Mouse (Mus musculus) CD4-positive, CD25-positive, alpha-beta regulatory T cell, adult 9 weeks (primary cell): ENCODE results near the gene 1700023F06Rik. TPM values are rescaled to one million over a fixed set of nuclear protein-coding genes. Genes with fewer than 3 reads are reported as not detected.

Source experiments
- polyA plus RNA-seq: library from polyadenylated mRNA; unstranded; fragments of 100-300 nt; shearing (Covaris generic); gene quantifications from one replicate; pipeline ENCODE4 v1.2.1, GENCODE M21; 2017

Gene 1700023F06Rik
- polyA plus RNA-seq, result not detected

GRCm38 (mm10) chr11:103208458-103208857, at the start of gene 1700023F06Rik:
Gene 1700023F06Rik (minus strand): TSS chr11:103208558.

GRCm38 (mm10) chr11:103217790-103218516, 9.6 kb upstream of the 1700023F06Rik start, which contains the start of gene Spata32:
Gene Spata32 (minus strand): TSS chr11:103218432.

DNA sequence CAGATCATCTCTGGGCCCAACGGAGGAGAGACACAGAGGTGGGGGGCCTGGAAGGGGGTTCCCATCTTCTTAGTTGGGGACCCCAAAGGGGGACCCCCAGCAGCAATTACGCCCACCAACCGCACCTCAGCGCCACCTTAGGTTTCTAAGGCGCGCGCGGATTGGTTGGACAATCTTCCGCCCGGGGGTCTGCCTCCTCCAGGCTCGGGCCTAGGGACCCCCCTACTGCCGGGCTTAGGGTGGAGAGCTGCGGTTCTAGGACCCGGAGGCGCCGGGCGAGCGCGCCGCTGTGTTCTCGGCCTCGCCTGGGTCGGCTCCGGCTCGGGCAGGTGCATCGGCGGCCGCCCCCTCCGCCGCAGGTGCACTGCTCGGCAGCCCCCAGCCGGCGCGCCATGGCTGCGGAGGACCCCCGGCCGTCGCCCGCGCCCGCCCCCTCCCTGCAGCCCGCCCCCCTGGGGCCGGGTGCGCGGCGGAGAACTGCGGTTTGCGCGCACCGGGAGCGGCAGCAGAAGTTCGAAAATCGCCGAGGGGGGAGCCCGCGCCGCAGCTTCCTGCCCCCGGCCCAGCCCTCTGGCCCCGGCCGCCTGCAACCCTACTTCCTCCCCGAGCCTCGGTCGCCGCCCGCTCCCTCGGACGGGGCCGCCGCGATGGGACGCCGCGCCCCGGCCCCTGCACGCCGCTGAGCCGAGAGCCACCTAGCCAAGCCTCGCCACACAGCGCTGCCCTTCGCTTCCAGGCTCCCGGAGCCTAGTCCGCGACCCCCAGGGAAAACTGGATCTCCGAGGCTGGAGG, 37.7 kb downstream of the 1700023F06Rik start, which contains the start of gene Fmnl1:
Fmnl1 (plus strand) TSS at position 614 of the 792 bp plus-strand sequence.

Other genes starting within 250 kb of the 1700023F06Rik start
- 81.7 TPM for gene Nmt1, start 180.4 kb downstream of the 1700023F06Rik start, polyA plus RNA-seq
- 34.8 TPM for gene Dcakd, start 180.2 kb downstream of the 1700023F06Rik start, polyA plus RNA-seq
- not detected for gene Plcd3, start 106.9 kb downstream of the 1700023F06Rik start, polyA plus RNA-seq
- gene Acbd4, start 106.9 kb downstream of the 1700023F06Rik start, polyA plus RNA-seq, result 57.4 TPM
- gene Hexim1, start 92.3 kb downstream of the 1700023F06Rik start, polyA plus RNA-seq, result 4.0 TPM
- gene Hexim2, start 76.1 kb downstream of the 1700023F06Rik start, polyA plus RNA-seq, result 3.8 TPM
- 56.4 TPM for gene Fmnl1, start 37.5 kb downstream of the 1700023F06Rik start, polyA plus RNA-seq
- not detected for gene Spata32, start 9.9 kb upstream of the 1700023F06Rik start, polyA plus RNA-seq
- gene Map3k14, start 58.9 kb upstream of the 1700023F06Rik start, polyA plus RNA-seq, result 37.9 TPM
- 96.8 TPM for gene Arhgap27, start 155.1 kb upstream of the 1700023F06Rik start, polyA plus RNA-seq
- gene Plekhm1, start 204.1 kb upstream of the 1700023F06Rik start, polyA plus RNA-seq, result 25.2 TPM